Mouse (Mus musculus): Measurements from ENCODE around the gene Islr.

Islr gene

DNA sequence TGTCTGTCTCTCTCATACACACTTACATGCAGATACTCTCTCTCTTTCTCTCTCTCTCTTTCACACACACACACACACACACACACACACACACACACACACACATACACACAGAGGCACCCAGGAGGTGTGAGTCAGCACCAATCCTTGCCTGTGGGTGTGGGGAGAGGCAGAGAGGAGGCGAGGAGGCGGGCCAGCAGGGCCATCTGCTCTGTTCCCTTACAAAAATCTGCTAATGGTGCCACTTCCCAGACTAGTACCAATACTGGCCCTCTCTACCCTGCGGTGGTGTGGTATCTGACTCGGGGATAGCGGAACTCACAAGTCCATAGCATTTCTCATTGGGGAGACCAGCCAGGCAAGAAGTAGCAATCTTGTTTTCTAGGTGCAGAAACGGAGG, 92.7 kb downstream of the Islr start:
- peak; percentile 73 to 87 for DNase-seq (ENCODE audit: low spot score in 2 of 2)

DNA sequence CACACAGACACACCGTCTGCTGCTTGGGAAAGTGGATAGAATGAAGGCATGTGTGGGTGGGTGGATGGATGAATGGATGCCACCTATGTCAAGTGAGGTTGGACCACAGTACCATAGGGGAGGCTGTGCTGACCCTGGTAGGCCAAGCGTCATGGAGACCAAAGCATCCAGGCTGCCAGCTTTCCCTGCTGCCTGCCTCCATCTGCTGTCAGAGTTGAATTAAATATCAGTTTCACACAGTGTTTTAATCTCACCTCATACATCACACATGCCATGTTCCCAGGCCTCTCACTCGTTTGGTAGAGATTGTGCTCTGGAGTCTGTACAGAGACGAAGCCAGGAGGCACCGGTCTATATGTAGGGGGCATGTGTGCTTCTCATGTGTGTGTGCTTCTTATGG, 93.3 kb downstream of the Islr start:
- DNase-seq (ENCODE audit: low spot score in 2 of 2): peak in 1 of 2 experiments; percentile 60

DNA sequence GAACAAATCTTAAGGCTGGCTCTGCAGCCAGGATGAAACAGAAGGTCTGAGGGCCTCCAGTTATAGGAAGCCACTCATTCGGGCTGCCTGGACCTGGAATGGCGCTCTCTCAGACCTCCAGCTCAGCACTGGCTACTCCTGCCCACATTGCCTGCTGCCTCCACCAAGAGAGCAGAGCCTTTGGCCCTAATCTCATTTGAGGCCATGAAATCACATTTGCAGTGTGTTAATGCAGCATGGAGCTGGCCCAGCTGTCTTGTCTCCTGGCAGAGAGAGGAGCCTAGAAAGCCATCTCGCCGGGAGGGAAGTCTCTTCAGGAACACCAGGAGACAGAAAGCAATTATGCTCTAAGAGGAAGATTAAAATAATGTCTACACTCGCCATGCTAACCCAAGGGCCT, 96.6 kb downstream of the Islr start:
- DNase-seq (ENCODE audit: low spot score in 2 of 2): no peak
